Mouse (Mus musculus): ENCODE measurements around the gene Ano3. TPM values are rescaled to one million over a fixed set of nuclear protein-coding genes. Genes with fewer than 3 reads are reported as not detected.

Ano3 gene
- total RNA-seq, 2 experiments from 2014 or later, result 0.17 to 0.31 TPM

Other genes starting within 250 kb of the Ano3 start
- under 1 TPM in 1 of 2 experiments, not detected in 1; 0.20 TPM for gene Muc15, start 229.6 kb downstream of the Ano3 start, total RNA-seq (2021)
- gene Gm13941, start 155.1 kb upstream of the Ano3 start, total RNA-seq (2021), result not detected
- not detected for gene Gm15130, start 202.0 kb upstream of the Ano3 start, total RNA-seq (2021)